Mouse (Mus musculus): ENCODE data around the gene C1s1. TPM values are rescaled to one million over a fixed set of nuclear protein-coding genes. Genes with fewer than 3 reads are reported as not detected.
"Not testable (repeated sequence)": the region's sequence is repeated elsewhere in the genome, so short reads cannot be mapped to it uniquely, and the experiment has no call there.

Gene C1s1
- polyA plus RNA-seq, 1 experiment from 2014 or later: not detected

GRCm38 (mm10) chr6:124499914-124500566 lies 42.1 kb downstream of the C1s1 start:
- H3K79me2 ChIP-seq (ENCODE audit: inconsistent target): no peaks in the 10 kb centered on the region
- H3K27ac ChIP-seq: no peak overlapping the region
- H3K4me3 ChIP-seq (ENCODE audit: inconsistent target): no peak overlapping the region
- 91% methylated on average over 10 of the region's 10 CpGs for WGBS (ENCODE audit: missing documents)
- no peaks in the 10 kb centered on the region for H3K36me3 ChIP-seq (ENCODE audit: inconsistent target)

GRCm38 (mm10) chr6:124496054-124496453 lies 46.1 kb downstream of the C1s1 start:
- Histone ChIP-seq H3K27ac (no peak overlapping the region), H3K4me3 (ENCODE audit: inconsistent target) (no peak overlapping the region), H3K36me3 (ENCODE audit: inconsistent target) (no peaks in the 10 kb centered on the region), H3K79me2 (ENCODE audit: inconsistent target) (no peaks in the 10 kb centered on the region)
- WGBS (ENCODE audit: missing documents): 15% methylated on average over 5 of the region's 5 CpGs

DNA sequence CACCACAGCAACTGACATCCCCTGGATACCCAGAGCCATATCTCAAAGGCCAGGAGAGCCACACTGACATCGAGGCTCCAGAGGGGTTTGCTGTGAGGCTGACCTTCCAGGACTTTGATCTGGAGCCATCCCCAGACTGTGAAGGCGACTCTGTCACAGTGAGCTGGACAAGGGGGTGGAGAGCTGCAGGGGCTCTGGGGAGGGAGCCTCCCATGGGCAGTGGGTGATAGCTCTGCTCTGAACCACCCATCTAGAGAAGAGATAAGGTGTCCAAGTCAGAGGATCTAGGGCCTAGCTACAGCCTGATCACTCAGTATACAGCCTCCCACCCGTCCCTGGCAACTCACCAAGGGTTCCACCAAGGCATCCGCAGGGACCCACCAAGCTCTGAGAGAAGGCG lies 48.3 kb downstream of the C1s1 start:
- Histone ChIP-seq H3K4me3 (ENCODE audit: inconsistent target) (no peak overlapping the region), H3K79me2 (ENCODE audit: inconsistent target) (no peaks in the 10 kb centered on the region), H3K27ac (no peak overlapping the region), H3K36me3 (ENCODE audit: inconsistent target) (no peaks in the 10 kb centered on the region)
- WGBS (ENCODE audit: missing documents): 89% methylated on average over 5 of the region's 5 CpGs

DNA sequence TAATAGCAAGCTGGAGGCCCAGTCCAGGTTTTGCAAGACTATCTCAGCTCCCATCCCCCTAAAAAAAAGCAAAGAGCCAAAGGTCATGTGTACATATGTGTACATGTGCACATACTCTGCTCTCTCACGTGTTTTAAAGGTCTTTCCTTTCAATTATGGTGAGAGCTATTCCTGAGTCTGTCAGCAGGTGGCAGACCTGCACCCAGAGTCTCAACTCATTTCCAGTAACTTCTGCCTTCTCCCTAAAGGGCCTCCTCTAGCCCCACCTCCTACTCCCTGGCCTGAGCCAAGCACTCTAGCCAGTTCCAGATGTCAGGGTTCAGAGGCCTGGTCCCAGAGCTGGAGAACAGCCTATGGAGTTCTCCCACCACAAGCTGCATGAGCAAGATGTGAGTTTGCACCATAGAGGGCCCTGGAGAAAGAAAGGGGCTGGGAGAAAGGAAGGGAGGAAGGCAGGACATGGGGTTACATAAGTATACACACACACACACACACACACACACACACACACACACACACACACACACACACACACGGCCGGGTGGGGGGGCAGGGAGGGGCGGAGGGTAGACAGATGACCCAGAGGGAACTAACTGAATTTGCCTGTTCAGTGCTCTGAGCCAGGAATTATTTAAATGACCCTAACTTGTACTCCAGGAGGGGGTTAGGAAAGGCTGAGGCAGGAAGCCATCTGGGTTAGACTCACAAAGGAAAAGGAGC lies 49.2 kb downstream of the C1s1 start, which contains the start of gene C1rl:
Gene C1rl, plus strand, starts transcription at position 272 of the 720 bp plus-strand sequence.
- peak within 1 kb of the TSS; percentile 22; the same call in 1 of the 2 replicates for H3K27ac ChIP-seq

GRCm38 (mm10) chr6:124491427-124491826 lies 50.7 kb downstream of the C1s1 start:
- 52% methylated on average over 6 of the region's 6 CpGs for WGBS (ENCODE audit: missing documents)
- Histone ChIP-seq H3K36me3 (ENCODE audit: inconsistent target) (no peaks in the 10 kb centered on the region), H3K27ac (no peak overlapping the region), H3K4me3 (ENCODE audit: inconsistent target) (no peak overlapping the region), H3K79me2 (ENCODE audit: inconsistent target) (no peaks in the 10 kb centered on the region)

More for the DNA sequence above, 49.2 kb downstream of the C1s1 start, which contains the start of gene C1rl:
- WGBS (ENCODE audit: missing documents): 21% methylated on average over 2 of the region's 4 CpGs
- Histone ChIP-seq H3K4me3 (ENCODE audit: inconsistent target) (no peak within 1 kb of the TSS), H3K36me3 (ENCODE audit: inconsistent target) (no peaks in the 10 kb centered on the region), H3K79me2 (ENCODE audit: inconsistent target) (no peaks in the 10 kb centered on the region)

DNA sequence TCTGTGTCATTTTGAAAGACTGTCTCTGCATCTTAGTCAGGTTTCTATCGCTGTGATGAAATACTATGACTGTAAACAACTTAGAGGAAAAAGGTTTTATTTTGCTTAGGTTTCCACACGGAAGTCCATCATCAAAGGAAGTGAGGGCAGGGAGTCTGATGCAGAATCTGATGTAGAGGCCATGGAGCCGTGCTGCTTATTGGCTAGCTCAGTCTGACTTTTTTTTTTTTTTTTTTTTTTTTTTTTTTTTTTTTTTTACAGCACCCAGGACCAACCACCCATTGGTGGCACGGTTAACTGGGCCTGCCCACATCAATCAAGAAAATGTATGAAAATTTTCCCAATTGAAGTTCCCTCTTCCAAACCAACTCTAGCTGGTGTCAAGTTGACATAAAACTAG lies 53.2 kb downstream of the C1s1 start:
- Histone ChIP-seq H3K36me3 (ENCODE audit: inconsistent target) (no peaks in the 10 kb centered on the region), H3K79me2 (ENCODE audit: inconsistent target) (no peaks in the 10 kb centered on the region), H3K4me3 (ENCODE audit: inconsistent target) (no peak overlapping the region), H3K27ac (no peak overlapping the region)
- WGBS (ENCODE audit: missing documents): 84% methylated on average over 3 of the region's 4 CpGs

- no peaks in the 10 kb centered on the region for H3K36me3 ChIP-seq (ENCODE audit: inconsistent target)
- H3K27ac ChIP-seq: no peak overlapping the region
- no peaks in the 10 kb centered on the region for H3K79me2 ChIP-seq (ENCODE audit: inconsistent target)
- no peak overlapping the region for H3K4me3 ChIP-seq (ENCODE audit: inconsistent target)
- WGBS (ENCODE audit: missing documents): 33% methylated on average over 2 of the region's 2 CpGs
Observed at GRCm38 (mm10) chr6:124487509-124487908, 54.6 kb downstream of the C1s1 start.

- Histone ChIP-seq H3K79me2 (ENCODE audit: inconsistent target) (no peaks in the 10 kb centered on the region), H3K27ac (no peak overlapping the region), H3K36me3 (ENCODE audit: inconsistent target) (no peaks in the 10 kb centered on the region), H3K4me3 (ENCODE audit: inconsistent target) (no peak overlapping the region)
- 93% methylated on average over 18 of the region's 21 CpGs for WGBS (ENCODE audit: missing documents)
Observed at GRCm38 (mm10) chr6:124485414-124486144, 56.6 kb downstream of the C1s1 start.

DNA sequence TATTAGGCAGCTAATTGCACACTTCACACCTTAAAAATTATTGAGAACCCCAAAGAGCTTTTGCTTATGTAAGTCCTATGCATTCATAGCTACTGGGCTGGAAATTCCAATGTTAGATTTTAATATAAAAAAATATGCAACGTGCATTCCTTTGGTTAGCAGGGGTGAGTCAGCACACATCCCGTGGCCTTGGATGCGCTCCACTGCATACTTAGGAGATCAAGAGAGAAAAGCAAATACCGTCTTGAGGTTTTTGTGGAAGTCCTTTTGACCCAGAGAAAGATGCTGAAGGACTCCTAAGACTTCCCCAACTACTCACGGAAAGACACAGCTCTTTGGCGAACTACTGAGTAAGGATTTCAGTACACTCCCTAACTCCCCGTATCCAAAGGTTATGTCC lies 57.3 kb downstream of the C1s1 start:
- no peaks in the 10 kb centered on the region for H3K79me2 ChIP-seq (ENCODE audit: inconsistent target)
- 69% methylated on average over 7 of the region's 7 CpGs for WGBS (ENCODE audit: missing documents)
- H3K27ac ChIP-seq: no peak overlapping the region
- no peak overlapping the region for H3K4me3 ChIP-seq (ENCODE audit: inconsistent target)
- no peaks in the 10 kb centered on the region for H3K36me3 ChIP-seq (ENCODE audit: inconsistent target)

DNA sequence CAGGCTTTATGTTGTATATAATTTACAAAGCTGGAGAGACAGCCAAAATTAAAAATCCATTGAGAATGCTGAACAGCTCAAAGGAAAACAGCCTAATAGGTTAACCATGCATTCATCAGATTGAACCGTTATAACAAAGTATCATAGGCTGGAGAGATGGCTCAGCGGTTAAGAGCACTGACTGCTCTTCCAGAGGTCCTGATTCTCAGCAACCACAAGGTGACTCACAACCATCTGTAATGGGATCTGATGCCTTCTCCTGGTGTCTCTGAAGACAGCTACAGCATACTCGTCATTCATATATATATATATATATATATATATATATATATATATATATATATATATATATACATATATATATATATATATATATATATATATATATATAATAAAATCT lies 58.3 kb downstream of the C1s1 start:
- not testable (repeated sequence) for H3K4me3 ChIP-seq (ENCODE audit: inconsistent target); H3K36me3 ChIP-seq (ENCODE audit: inconsistent target); H3K27ac ChIP-seq; H3K79me2 ChIP-seq (ENCODE audit: inconsistent target)
- 92% methylated on average over 2 of the region's 3 CpGs for WGBS (ENCODE audit: missing documents)

GRCm38 (mm10) chr6:124481571-124481970 lies 60.6 kb downstream of the C1s1 start:
- no peak overlapping the region for H3K27ac ChIP-seq
- H3K4me3 ChIP-seq (ENCODE audit: inconsistent target): no peak overlapping the region
- WGBS (ENCODE audit: missing documents): 45% methylated on average over 6 of the region's 6 CpGs
- H3K79me2 ChIP-seq (ENCODE audit: inconsistent target): no peaks in the 10 kb centered on the region
- no peaks in the 10 kb centered on the region for H3K36me3 ChIP-seq (ENCODE audit: inconsistent target)

Other genes starting within 250 kb of the C1s1 start
- gene Cd163, start 237.7 kb downstream of the C1s1 start, polyA plus RNA-seq (2018): 1.3 to 3.2 TPM (median 1.4 TPM) in 3 replicates
- 10.3 to 26.7 TPM (median 23.7 TPM) in 3 replicates for gene Pex5, start 127.3 kb downstream of the C1s1 start, polyA plus RNA-seq (2018)
- 0.08 to 0.34 TPM in 2 of 3 replicates, not detected in the other for gene Clstn3, start 77.6 kb downstream of the C1s1 start, polyA plus RNA-seq (2018)
- gene C1rl, start 49.2 kb downstream of the C1s1 start, polyA plus RNA-seq (2018): 2.9 to 4.9 TPM (median 3.0 TPM) in 3 replicates
- gene C1ra, start 30.0 kb downstream of the C1s1 start, polyA plus RNA-seq (2018): 3.5 to 6.5 TPM (median 4.8 TPM) in 3 replicates
- gene C1rb, start 27.9 kb upstream of the C1s1 start, polyA plus RNA-seq (2018): not detected in 3 replicates
- gene C1s2, start 93.7 kb upstream of the C1s1 start, polyA plus RNA-seq (2018): not detected in 3 replicates
- gene Lpcat3, start 120.7 kb upstream of the C1s1 start, polyA plus RNA-seq (2018): 42.1 to 61.4 TPM (median 45.7 TPM) in 3 replicates
- 27.4 to 82.6 TPM (median 54.2 TPM) in 3 replicates for gene Emg1, start 169.8 kb upstream of the C1s1 start, polyA plus RNA-seq (2018)
- gene Phb2, start 170.0 kb upstream of the C1s1 start, polyA plus RNA-seq (2018): 84.2 to 177 TPM (median 93.5 TPM) in 3 replicates
- 172 to 251 TPM (median 215 TPM) in 3 replicates for gene Ptpn6, start 196.4 kb upstream of the C1s1 start, polyA plus RNA-seq (2018)
- 43.6 to 99.2 TPM (median 63.8 TPM) in 3 replicates for gene Grcc10, start 199.0 kb upstream of the C1s1 start, polyA plus RNA-seq (2018)
- gene Gm45234, start 213.7 kb upstream of the C1s1 start, polyA plus RNA-seq (2018): not detected in 3 replicates
- 17.0 to 35.6 TPM (median 21.7 TPM) in 3 replicates for gene Atn1, start 214.2 kb upstream of the C1s1 start, polyA plus RNA-seq (2018)
- gene Eno2, start 227.3 kb upstream of the C1s1 start, polyA plus RNA-seq (2018): 4.8 to 9.6 TPM (median 6.7 TPM) in 3 replicates
- gene Lrrc23, start 237.4 kb upstream of the C1s1 start, polyA plus RNA-seq (2018): not detected in 3 replicates

All from macrophage (primary cell).